Mouse (Mus musculus) embryonic fibroblast, embryonic 13.5 days (primary cell): ENCODE measurements around the gene Trpv3.

Source experiments
- CTCF ChIP-seq: IDR thresholded peaks from 2 replicates; pipeline ENCODE4 v1.5.1; 2011; ENCODE audit warnings: mild to moderate bottlenecking, control low read depth, low read length, moderate library complexity, borderline replicate concordance; ENCODE audit not compliant: insufficient read depth
- POLR2A ChIP-seq: IDR thresholded peaks from 2 replicates; pipeline ENCODE4 v1.6.1; 2011; ENCODE audit warnings: low read depth, mild to moderate bottlenecking, control low read depth, low read length, moderate library complexity

DNA sequence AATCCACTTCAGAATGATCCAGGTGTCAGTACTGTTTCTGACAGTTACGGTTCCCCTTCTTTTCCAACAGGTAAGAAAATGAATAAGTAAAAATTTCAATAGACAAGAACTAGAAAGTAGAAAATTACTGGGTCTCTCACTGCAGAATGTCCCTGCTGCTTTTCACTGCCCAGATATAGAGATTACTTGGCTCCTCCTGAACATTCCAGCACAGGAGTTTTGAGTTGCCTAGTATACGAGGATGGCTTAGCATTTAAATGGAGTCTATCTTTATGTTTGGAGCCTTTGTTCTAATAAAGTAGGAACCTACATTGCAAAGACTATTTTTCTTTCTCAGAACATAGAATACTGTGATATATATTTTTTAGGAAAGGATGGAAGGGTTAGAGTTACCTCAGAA is 66.2 kb downstream of the Trpv3 start:
- TF ChIP-seq CTCF (no peak), POLR2A (no peak)
